Mouse (Mus musculus) T-helper 2 cell (primary cell): ENCODE measurements around the gene Drd4.
"Not testable (repeated sequence)": the region's sequence is repeated elsewhere in the genome, so short reads cannot be mapped to it uniquely, and the experiment has no call there.

Experiments used
- in situ Hi-C: fragments of 300-600 bp; cut with MboI, MseI; formaldehyde crosslinking; loops from one replicate; pipeline ENCODE4 v1.15.1; 2025; ENCODE audit warnings: high pct_unique_total_duplicates

The Drd4 gene

DNA sequence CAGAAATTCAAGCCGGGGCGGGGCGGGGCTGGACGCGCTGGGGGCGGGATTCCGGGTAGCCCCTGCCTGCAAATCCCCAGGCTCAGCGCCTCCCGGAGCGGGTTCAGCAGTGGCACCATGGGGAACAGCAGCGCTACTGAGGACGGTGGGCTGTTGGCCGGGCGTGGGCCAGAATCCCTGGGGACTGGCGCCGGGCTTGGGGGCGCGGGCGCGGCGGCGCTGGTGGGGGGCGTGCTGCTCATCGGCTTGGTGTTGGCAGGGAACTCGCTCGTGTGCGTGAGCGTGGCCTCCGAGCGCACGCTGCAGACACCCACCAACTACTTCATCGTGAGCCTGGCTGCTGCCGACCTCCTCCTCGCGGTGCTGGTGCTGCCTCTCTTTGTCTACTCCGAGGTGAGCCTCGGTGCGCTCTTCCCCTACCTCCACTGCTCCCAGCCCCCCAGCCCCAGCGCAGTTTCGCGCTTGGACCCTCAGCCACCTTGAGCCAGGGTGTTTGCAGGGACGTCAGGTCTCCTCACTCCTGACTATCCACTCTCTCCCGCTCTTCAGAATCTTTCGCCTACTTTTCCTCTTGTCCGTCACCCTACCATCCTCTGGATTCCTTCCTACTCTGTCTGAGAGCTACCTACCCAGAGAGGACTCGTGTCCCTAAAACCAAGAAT is at the start of gene Drd4:
Gene Drd4, plus strand, starts transcription at position 86 of the 662 bp plus-strand sequence.
- in situ Hi-C loops, result no loop called here

- in situ Hi-C loops, result not testable (repeated sequence)
Measured at GRCm38 (mm10) chr7:141250486-141250885, 41.3 kb upstream of the Drd4 start.

DNA sequence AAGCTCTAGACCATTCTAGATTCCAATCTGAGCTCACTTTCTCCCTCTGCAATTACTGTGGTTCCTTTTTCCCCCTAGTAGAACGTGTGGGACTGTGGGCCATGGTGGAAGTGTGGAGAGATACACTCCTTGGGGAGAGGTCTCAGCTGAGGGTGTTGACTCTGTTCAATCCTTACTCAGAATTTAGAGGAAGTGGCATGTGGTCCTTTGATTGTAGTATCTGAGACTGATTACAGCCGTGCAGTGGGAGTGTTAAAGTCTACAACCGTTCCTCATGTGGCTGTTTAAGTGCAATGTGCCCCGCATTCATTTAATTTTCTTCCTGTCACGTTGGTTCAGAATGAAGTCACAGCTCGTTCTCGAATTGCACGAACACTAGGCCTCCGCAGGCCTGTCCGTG is 35.6 kb upstream of the Drd4 start:
- in situ Hi-C loops, result no loop called here

- in situ Hi-C loops, result no loop called here
Measured at GRCm38 (mm10) chr7:141261480-141261879, 30.3 kb upstream of the Drd4 start.

GRCm38 (mm10) chr7:141263640-141264039 is 28.2 kb upstream of the Drd4 start:
- in situ Hi-C loops, result no loop called here

- in situ Hi-C loops, result no loop called here
Measured at GRCm38 (mm10) chr7:141264041-141264700, 27.6 kb upstream of the Drd4 start.

GRCm38 (mm10) chr7:141264761-141265410 is 26.9 kb upstream of the Drd4 start:
- in situ Hi-C loops, result no loop called here

DNA sequence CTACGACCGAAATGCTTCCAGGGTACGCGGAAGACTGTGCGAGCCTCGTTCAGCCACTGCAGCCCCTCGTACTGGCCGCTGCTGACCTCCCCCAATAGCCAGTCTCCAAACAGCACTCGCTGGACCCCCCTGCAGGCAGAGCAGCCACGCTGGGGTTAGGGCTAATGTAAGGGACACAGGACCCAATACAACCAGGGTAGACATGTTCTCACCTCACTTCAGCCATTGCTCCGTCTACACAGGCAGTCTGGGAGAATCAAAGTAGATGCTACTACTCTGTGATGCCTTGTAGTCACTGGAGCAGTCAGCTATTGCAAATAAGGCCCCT is 26.4 kb upstream of the Drd4 start:
- in situ Hi-C loops, result no loop called here

GRCm38 (mm10) chr7:141265739-141266561 is 25.9 kb upstream of the Drd4 start, which contains the start of gene Irf7:
Gene Irf7 (minus strand): TSS chr7:141266481.
- in situ Hi-C loops, result no loop called here

GRCm38 (mm10) chr7:141268466-141269272 is 23.1 kb upstream of the Drd4 start:
- in situ Hi-C loops, result no loop called here

DNA sequence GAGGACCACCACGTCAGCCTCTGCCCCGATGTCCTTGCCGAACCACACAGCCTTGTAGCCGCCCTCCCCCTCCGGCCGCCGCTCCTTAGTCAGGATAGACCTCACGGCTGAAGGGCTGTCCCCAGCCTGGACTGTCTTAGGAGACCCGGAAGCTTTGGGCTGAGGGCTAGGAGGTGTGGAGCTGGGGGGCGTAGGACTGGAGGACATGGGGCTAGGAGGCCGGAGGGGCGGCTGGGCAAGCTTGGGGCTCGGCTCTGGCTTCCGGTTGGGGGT is 22.6 kb upstream of the Drd4 start:
- in situ Hi-C loops, result no loop called here

- in situ Hi-C loops, result loop anchor here (5.0 kb wide), 1 partner anchor 87 kb away; no protein-coding TSS in a partner anchor
Measured at GRCm38 (mm10) chr7:141270631-141271030, 21.2 kb upstream of the Drd4 start.

DNA sequence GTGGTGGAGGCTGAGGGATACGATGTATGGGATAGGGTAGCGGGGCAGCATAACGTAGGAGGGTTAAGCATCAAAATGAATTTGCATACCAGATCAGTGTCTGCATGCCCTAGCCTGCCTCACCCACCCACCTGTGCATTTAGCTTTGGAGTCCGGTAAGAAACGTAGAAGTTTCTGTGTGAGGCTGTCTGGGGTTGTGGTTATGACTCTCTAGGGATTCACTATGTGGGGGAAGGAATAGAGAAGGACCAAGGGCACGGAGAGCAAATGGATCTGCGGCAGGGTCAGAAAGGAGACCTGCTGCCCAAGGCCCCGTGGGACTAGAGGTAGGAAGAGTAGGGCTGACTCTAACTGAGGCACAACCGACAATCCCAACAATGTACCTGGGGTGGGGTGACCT is 16.4 kb upstream of the Drd4 start:
- in situ Hi-C loops, result no loop called here

DNA sequence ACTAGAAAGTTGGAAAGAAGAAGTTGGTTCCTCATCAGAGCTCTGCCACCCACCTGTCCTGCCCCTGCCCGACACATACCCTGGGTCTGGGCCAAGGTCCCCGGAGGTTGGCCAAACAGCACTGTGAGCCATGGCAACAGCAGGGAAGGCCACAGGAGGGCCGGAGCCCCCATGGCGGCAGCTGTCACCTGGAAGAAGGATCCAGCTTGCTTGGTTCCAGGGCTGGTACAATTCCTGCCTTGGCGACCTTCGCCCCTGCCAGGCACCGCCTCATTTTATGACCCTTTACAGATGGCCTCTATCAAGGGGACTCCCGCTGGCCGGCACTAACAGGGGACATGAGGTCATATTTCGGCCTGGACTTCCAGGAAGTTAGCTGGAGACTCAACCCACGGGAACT is 15.3 kb upstream of the Drd4 start, which contains the start of gene Cdhr5:
Gene Cdhr5, minus strand, starts transcription at position 241 of the 400 bp plus-strand sequence.
- in situ Hi-C loops, result no loop called here

GRCm38 (mm10) chr7:141277701-141278678 is 13.8 kb upstream of the Drd4 start:
- in situ Hi-C loops, result no loop called here

DNA sequence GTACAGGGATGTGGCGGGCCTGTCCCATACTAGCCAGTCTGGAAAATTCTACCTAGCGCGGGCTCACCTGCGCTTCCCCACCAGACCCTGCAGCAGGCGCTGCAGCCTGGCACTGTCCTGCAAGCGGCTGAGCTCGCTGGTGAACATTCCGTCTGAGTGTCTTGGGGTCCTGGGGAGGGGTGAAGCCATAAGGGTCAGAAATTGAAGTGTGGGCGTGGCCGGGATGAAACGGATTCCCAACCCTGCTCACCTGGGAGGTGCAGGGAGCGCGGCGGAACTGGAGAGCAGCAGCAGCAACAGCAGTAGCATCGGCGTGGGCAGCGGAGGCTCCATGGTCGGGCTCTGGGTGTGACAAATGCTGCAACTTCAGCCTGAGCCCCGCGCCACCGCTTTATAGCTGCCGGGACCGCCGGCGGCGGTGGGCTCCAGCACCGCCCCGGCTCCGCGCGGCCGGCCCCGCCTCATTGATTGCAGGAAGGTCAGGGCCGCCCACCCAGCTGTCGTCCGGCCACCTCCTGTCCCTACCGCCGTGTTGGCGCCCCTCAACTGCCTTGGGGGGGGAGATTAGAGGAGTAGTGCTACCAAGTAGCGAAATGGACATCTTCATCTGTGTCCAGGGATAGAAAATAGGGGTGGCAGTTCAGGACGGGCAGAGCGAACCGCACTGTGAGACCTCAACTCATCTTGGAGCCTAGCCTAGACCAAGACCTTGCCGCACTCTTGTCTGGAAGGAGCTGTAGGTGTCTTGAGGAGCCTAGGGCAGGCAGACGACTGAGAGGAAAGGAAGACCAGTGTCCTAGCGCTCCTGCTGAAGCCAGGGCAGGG is 12.8 kb upstream of the Drd4 start, which contains the start of gene Sct:
Gene Sct, minus strand, starts transcription at position 368 of the 825 bp plus-strand sequence.
- in situ Hi-C loops, result no loop called here

DNA sequence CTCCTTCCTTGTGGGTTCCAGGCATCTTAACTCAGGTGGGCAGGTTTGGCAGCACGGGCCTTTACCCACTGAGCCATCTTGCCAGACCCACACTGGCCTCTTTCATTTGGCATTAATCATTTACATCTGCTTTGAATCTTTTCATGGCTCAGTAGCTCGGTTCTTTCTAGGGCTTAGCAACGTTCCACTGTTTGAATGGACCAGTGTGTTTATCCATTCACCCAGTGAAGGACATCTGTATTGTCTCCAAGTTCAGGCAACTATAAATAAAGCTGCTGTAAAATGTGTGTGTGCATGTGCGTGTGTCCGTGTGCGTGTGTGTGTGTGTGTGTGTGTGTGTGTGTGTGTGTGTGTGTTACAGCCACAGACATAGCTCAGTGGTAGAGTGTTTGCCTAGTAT is 10.4 kb upstream of the Drd4 start:
- in situ Hi-C loops, result no loop called here

DNA sequence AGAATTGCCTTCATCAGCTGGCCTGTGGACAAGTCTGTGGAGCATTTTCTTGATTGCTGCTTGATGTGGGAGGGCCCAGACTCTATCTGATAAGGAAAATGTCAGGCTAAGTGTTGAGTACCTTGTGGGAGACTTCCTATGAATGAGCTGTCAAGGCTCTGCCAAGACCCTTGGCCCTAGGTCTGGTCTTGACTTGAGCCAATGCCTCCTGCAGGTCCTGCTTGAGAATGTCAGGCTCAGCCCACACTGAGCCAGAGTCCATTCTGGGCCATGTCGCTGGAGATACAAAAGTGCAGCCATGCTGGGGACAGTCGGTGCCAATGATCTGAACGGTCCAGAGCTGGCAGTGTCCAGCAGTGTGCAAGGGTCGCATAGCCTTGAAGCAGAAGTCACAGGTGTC is 9.1 kb upstream of the Drd4 start:
- in situ Hi-C loops, result no loop called here

DNA sequence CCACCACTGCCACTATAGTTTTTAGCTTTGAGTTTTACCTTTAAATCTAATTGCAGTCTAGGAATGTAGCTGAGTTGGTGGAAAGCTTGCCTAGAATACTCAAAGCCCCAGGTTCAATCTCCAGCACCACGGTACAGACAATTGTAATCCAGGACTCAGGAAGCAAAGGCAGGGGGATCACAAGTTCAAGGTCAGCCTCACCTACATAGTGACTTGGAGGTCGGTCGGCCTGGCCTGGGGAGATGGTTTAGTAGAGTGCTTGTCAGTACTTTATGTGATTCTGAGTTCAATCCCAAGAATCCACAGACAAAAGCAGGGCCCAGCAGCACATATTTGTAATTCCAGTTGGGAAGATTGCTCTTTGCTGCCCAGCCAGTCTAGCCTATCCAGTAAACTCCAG is 3.8 kb upstream of the Drd4 start:
- in situ Hi-C loops, result no loop called here
